Mouse (Mus musculus) ES-E14 (cell line): ENCODE measurements at regions not wholly inside any gene's neighbourhood (a gene's known extent, or its start where the extent isn't known, plus 50 kb on each side); places are given as distances from the start of the nearest gene placed in this dataset.

ENCODE experiments used
- DNase-seq: peaks from one replicate; pipeline ENCODE4 v3.0.0-alpha.2; 2013; ENCODE audit warnings: low read depth, low spot score
- H3K27ac ChIP-seq: 2 replicates; pipeline ENCODE4 v1.5.1; 2012; ENCODE audit warnings: low read depth, mild to moderate bottlenecking, low read length, moderate library complexity, mixed read lengths; ENCODE audit not compliant: poor library complexity, insufficient read depth, severe bottlenecking
- H3K36me3 ChIP-seq: 2 replicates; pipeline ENCODE4 v1.6.1; 2012; ENCODE audit warnings: mild to moderate bottlenecking, low read length, moderate library complexity, mixed read lengths; ENCODE audit not compliant: control insufficient read depth, poor library complexity, insufficient read depth, severe bottlenecking
- H3K4me1 ChIP-seq, 2 experiments: fragments of 150-350 bp in 1 of 2; sonication (generic) in 1 of 2; 2 replicates each; pipeline ENCODE4 v1.6.1; 2012; ENCODE audit warnings: low read length in 2 of 2, mild to moderate bottlenecking in 1 of 2, mixed read lengths in 1 of 2; ENCODE audit not compliant: control insufficient read depth in 2 of 2, insufficient read depth in 2 of 2, poor library complexity in 1 of 2
- H3K4me3 ChIP-seq, 2 experiments: fragments of 150-350 bp in 1 of 2; sonication (generic) in 1 of 2; 2 replicates each; pipeline ENCODE4 v1.5.1; 2012; ENCODE audit warnings: low read length in 2 of 2, low read depth in 1 of 2, mild to moderate bottlenecking in 1 of 2, mixed read lengths in 1 of 2; ENCODE audit not compliant: insufficient read depth in 1 of 2, poor library complexity in 1 of 2, severe bottlenecking in 1 of 2
- H3K9ac ChIP-seq: 2 replicates; pipeline ENCODE4 v1.6.1; 2012; ENCODE audit warnings: low read depth, mild to moderate bottlenecking, low read length, mixed read lengths; ENCODE audit not compliant: poor library complexity, insufficient read depth, severe bottlenecking
- H3K9me3 ChIP-seq: fragments of 150-350 bp; sonication (generic); 2 replicates; pipeline ENCODE4 v1.6.1; 2012; ENCODE audit warnings: low read depth, mild to moderate bottlenecking, low read length; ENCODE audit not compliant: control insufficient read depth, insufficient read depth
- CHD2 ChIP-seq: IDR thresholded peaks from 2 replicates; pipeline ENCODE4 v1.6.1; 2014; ENCODE audit warnings: mild to moderate bottlenecking, low read depth, low read length, inconsistent platforms
- HCFC1 ChIP-seq: IDR thresholded peaks from 2 replicates; pipeline ENCODE4 v1.6.1; 2012; ENCODE audit warnings: low read length, inconsistent platforms, borderline replicate concordance; ENCODE audit not compliant: insufficient read depth
- MAFK ChIP-seq: IDR thresholded peaks from 2 replicates; pipeline ENCODE4 v1.6.1; 2014; ENCODE audit warnings: mild to moderate bottlenecking, low read depth, low read length, inconsistent platforms; ENCODE audit not compliant: insufficient read depth
- ZC3H11A ChIP-seq: IDR thresholded peaks from 2 replicates; pipeline ENCODE4 v1.6.1; 2012; ENCODE audit warnings: low read depth, mild to moderate bottlenecking, inconsistent platforms, low read length, borderline replicate concordance
- ZNF384 ChIP-seq: IDR thresholded peaks from 2 replicates; pipeline ENCODE4 v1.6.1; 2012; ENCODE audit warnings: low read depth, low read length, inconsistent platforms
- in situ Hi-C, 2 experiments: fragments of 600-800 bp; cut with MboI; formaldehyde crosslinking; loops; one replicate each; pipeline ENCODE4 v1.15.1; 2025; ENCODE audit warnings: low sequenced_read_pairs in 2 of 2, inconsistent platforms in 1 of 2; ENCODE audit not compliant: unreplicated experiment in 2 of 2

DNA sequence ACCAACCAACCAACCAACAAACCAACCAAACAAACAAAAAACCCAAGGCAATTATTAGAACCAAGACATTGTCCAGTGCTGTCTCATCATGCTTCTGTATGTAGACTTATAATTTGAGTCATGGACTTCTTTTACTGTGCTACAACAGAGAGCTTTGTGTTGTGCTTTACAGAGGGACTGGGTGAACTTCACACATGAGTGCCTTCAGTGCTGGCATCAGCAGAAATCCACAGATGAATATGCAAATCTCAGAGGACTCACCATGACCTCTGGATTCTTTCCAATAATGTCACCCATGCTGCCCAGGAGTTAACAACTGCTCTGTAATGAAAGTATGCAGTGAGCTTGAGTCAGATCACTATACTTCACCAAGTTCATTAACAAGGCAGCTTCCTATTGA is 76.7 kb upstream of the Grm3 start:
- Histone ChIP-seq H3K9me3 (no peaks in the 10 kb centered on the region), H3K36me3 (no peaks in the 10 kb centered on the region), H3K9ac (no peak overlapping the region), H3K4me3 (no peak overlapping the region), H3K4me1 (no peaks in the 10 kb centered on the region), H3K27ac (no peak overlapping the region)
- TF ChIP-seq HCFC1, result no peak
- no peak for TF ChIP-seq CHD2
- TF ChIP-seq ZC3H11A, result no peak
- no peak for TF ChIP-seq ZNF384
- in situ Hi-C loops, result no loop called here
- no peak for DNase-seq

DNA sequence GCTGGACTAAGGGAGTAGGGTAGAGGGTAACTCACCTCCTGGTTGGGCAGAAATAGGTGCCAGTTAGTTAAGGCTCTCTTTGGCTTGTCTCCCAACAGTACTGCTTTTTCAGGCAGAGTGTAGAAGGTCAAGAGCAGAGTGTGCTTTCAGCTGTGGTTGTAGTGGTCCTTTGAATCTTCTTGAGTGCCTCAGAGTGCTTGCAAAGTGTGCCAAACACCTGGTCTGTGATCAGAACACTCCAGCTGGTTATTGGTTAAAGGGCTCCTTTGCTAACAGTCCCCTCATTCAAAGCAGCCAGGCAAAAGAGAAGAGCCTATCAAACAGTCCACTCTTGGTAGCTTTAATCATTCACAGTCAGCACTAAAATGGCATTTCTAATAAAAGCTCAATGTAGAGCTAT is 56.1 kb upstream of the Grm3 start:
- H3K9ac ChIP-seq, result no peak overlapping the region
- H3K36me3 ChIP-seq, result no peaks in the 10 kb centered on the region
- H3K9me3 ChIP-seq, result no peaks in the 10 kb centered on the region
- TF ChIP-seq CHD2 (no peak), MAFK (no peak), ZC3H11A (no peak), ZNF384 (no peak), HCFC1 (no peak)
- DNase-seq, result no peak
- H3K4me3 ChIP-seq, result no peak overlapping the region
- in situ Hi-C loops, result no loop called here
- no peak overlapping the region for H3K27ac ChIP-seq
- no peaks in the 10 kb centered on the region for H3K4me1 ChIP-seq
